Mouse (Mus musculus): Measurements from ENCODE around the gene Psmb11. TPM values are rescaled to one million over a fixed set of nuclear protein-coding genes. Genes with fewer than 3 reads are reported as not detected.
A peak's percentile ranks its signal among the peaks of the same experiment; 100 is the strongest.

Psmb11 gene
- polyA plus RNA-seq, 1 experiment = not detected

DNA sequence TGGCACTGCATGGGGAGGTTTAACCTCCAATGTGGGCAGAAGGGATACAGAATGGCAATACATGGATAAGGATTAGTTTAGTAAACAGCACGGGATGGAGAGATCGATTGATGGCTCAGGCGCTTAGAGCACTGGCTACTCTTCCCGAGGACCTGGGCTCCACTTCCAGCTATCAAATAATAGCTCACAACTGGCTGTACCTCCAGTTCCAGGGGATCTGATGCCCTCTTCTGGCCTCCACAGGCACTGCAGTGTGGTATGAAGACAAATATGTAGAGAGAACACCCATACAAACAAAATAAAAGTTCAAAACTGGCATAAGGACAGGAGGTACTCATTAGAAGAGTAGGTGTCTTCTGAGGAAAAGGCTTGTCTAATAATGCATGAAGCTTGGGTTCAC is 48.1 kb downstream of the Psmb11 start:
- Histone ChIP-seq H3K4me1 (ENCODE audit: control insufficient read depth, insufficient read depth, low read length) (peaks cover 5% of the 10 kb centered on the region; the same call in 1 of the 2 replicates), H3K36me3 (ENCODE audit: control insufficient read depth, insufficient read depth, low read length) (peaks cover 8% of the 10 kb centered on the region), H3K27me3 (replicated peaks; ENCODE audit: control insufficient read depth, insufficient read depth, low read length) (no peaks in the 10 kb centered on the region), H3K4me3 (ENCODE audit: insufficient read depth, low read depth, low read length) (no peak overlapping the region), H3K27ac (ENCODE audit: insufficient read depth, low read depth, low read length) (no peak overlapping the region)
- DNase-seq = peak; percentile 71
- 72% methylated on average over 4 of the region's 4 CpGs for WGBS
- TF ChIP-seq POLR2A (IDR thresholded peaks at IDR 0.05; ENCODE audit: low read depth, low read length) = no peak
- TF ChIP-seq CTCF (conservative IDR thresholded peaks at IDR 0.05; ENCODE audit: insufficient read depth, insufficient read length, low read depth, low read length) = peak; percentile 75

DNA sequence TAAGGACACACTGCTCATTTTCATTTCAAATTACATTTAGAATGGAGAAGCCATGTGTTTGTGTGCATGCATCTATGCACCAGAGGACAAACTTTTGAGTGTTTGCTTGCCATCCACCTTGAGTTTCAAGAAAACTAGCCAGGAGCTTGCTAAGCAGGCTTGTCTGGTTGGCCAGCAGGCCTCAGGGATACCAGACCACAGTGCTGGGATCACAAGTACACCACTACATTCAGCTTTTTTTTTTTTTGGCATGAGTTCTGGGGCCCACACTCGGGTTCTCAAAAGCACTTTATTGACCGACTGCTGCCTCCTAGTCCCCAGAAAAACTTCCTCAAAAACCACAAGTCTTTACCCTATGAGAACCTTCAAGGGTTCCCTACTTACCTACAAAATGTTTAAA is 53.1 kb downstream of the Psmb11 start:
- Histone ChIP-seq H3K4me3 (ENCODE audit: insufficient read depth, low read depth, low read length) (no peak overlapping the region), H3K4me1 (ENCODE audit: control insufficient read depth, insufficient read depth, low read length) (peaks cover 13% of the 10 kb centered on the region; the same call in 1 of the 2 replicates), H3K36me3 (ENCODE audit: control insufficient read depth, insufficient read depth, low read length) (no peaks in the 10 kb centered on the region; the same call in 1 of the 2 replicates), H3K27ac (ENCODE audit: insufficient read depth, low read depth, low read length) (no peak overlapping the region), H3K27me3 (replicated peaks; ENCODE audit: control insufficient read depth, insufficient read depth, low read length) (no peaks in the 10 kb centered on the region)
- whole genome bisulfite sequencing = 53% methylated on average over 2 of the region's 2 CpGs
- DNase-seq = peak; percentile 26
- TF ChIP-seq CTCF (conservative IDR thresholded peaks at IDR 0.05; ENCODE audit: insufficient read depth, insufficient read length, low read depth, low read length) (no peak), POLR2A (IDR thresholded peaks at IDR 0.05; ENCODE audit: low read depth, low read length) (no peak)

DNA sequence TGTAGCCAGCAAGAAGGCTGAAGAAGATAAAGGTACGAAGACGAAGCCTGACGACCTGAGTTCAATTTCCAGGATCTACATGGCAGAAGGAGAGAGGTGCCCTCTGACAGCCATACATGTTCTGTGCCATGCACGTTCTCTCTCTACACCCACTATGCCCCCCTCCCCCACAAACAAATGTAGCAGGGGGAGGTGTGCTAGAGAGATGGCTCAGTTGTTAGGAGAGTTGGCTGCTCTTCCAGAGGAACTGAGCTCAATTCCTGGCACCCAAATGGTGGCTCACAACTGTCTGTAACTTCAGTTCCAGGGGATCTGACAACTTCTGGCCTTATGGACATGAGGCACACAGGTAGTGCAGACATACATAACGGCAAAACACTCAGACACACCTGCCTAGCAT is 55.1 kb downstream of the Psmb11 start:
- Histone ChIP-seq H3K4me3 (ENCODE audit: insufficient read depth, low read depth, low read length) (no peak overlapping the region), H3K4me1 (ENCODE audit: control insufficient read depth, insufficient read depth, low read length) (peaks cover 12% of the 10 kb centered on the region; the same call in 1 of the 2 replicates), H3K27me3 (replicated peaks; ENCODE audit: control insufficient read depth, insufficient read depth, low read length) (no peaks in the 10 kb centered on the region), H3K27ac (ENCODE audit: insufficient read depth, low read depth, low read length) (no peak overlapping the region), H3K36me3 (ENCODE audit: control insufficient read depth, insufficient read depth, low read length) (no peaks in the 10 kb centered on the region; the same call in 1 of the 2 replicates)
- WGBS = 87% methylated on average over 5 of the region's 5 CpGs
- no peak for DNase-seq
- TF ChIP-seq POLR2A (IDR thresholded peaks at IDR 0.05; ENCODE audit: low read depth, low read length) = no peak

DNA sequence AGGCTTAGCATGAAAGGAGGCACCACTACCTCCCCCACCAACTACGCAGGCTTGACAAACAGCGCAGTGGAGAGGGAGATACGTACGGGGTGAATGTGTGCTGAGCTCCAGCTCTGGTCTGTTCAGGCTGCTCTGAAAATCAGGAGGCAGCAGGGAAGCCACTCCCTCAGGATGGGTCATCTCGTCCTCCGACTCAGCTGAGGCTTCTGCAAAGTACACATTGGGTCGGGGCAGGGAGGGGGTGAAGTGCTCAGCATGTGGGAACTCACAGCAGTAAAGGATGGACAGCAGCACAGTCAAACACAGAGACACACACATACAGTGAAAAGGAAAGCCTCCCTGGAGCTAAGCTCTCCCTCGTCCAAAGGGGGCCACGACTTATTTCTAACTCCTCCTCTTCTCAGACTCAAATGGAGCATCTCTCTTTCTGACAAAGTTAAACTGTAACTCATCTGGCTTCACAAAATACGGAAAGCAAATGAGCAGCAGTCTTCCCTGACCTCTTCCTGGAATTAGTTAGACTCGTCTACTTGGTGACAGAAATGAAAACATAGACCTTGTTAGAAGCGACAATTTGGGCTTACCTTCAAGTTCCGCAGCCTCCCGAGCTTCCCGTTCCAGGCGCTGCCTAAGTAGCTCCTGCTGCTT is 57.5 kb downstream of the Psmb11 start:
- DNase-seq = peak; percentile 74
- TF ChIP-seq CTCF (conservative IDR thresholded peaks at IDR 0.05; ENCODE audit: insufficient read depth, insufficient read length, low read depth, low read length) = no peak
- TF ChIP-seq POLR2A (IDR thresholded peaks at IDR 0.05; ENCODE audit: low read depth, low read length) = no peak
- H3K36me3 ChIP-seq (ENCODE audit: control insufficient read depth, insufficient read depth, low read length) = no peaks in the 10 kb centered on the region; the same call in 1 of the 2 replicates
- H3K27ac ChIP-seq (ENCODE audit: insufficient read depth, low read depth, low read length) = no peak overlapping the region
- 0 out of 2 replicates have a peak, but pooled peaks cover 10% of the 10 kb centered on the region for H3K4me1 ChIP-seq (ENCODE audit: control insufficient read depth, insufficient read depth, low read length)
- WGBS = 53% methylated on average over 16 of the region's 16 CpGs
- no peak overlapping the region for H3K4me3 ChIP-seq (ENCODE audit: insufficient read depth, low read depth, low read length)
- no peaks in the 10 kb centered on the region for H3K27me3 ChIP-seq (replicated peaks; ENCODE audit: control insufficient read depth, insufficient read depth, low read length)

Other genes with a start within 250 kb of the Psmb11 start
- 454 and 464 TPM in 2 replicates for gene Slc7a7, start 203.7 kb upstream of the Psmb11 start, polyA plus RNA-seq (2012; rRNA removed)
- gene Mrpl52, start 194.5 kb upstream of the Psmb11 start, polyA plus RNA-seq (2012; rRNA removed) = 366 and 425 TPM in 2 replicates
- gene Mmp14, start 189.8 kb upstream of the Psmb11 start, polyA plus RNA-seq (2012; rRNA removed) = 37.2 and 42.1 TPM in 2 replicates
- gene Lrp10, start 157.3 kb upstream of the Psmb11 start, polyA plus RNA-seq (2012; rRNA removed) = 168 and 211 TPM in 2 replicates
- gene Rem2, start 145.3 kb upstream of the Psmb11 start, polyA plus RNA-seq (2012; rRNA removed) = 0.23 and 0.30 TPM in 2 replicates
- gene Prmt5, start 103.9 kb upstream of the Psmb11 start, polyA plus RNA-seq (2012; rRNA removed) = 30.9 and 33.0 TPM in 2 replicates
- gene Haus4, start 66.8 kb upstream of the Psmb11 start, polyA plus RNA-seq (2012; rRNA removed) = 9.6 and 10.0 TPM in 2 replicates
- gene Ajuba, start 43.9 kb upstream of the Psmb11 start, polyA plus RNA-seq (2012; rRNA removed) = 32.4 and 33.9 TPM in 2 replicates
- 6.5 and 8.1 TPM in 2 replicates for gene 4931414P19Rik, start 15.4 kb upstream of the Psmb11 start, polyA plus RNA-seq (2012; rRNA removed)
- 244 and 276 TPM in 2 replicates for gene Psmb5, start 3.4 kb upstream of the Psmb11 start, polyA plus RNA-seq (2012; rRNA removed)
- not detected in 2 replicates for gene Gm17606, start 19.5 kb downstream of the Psmb11 start, polyA plus RNA-seq (2012; rRNA removed)
- gene Cdh24, start 19.9 kb downstream of the Psmb11 start, polyA plus RNA-seq (2012; rRNA removed) = 1.2 and 1.5 TPM in 2 replicates
- 54.0 and 57.5 TPM in 2 replicates for gene 1700123O20Rik, start 64.8 kb downstream of the Psmb11 start, polyA plus RNA-seq (2012; rRNA removed)
- 79.2 and 79.4 TPM in 2 replicates for gene Acin1, start 65.5 kb downstream of the Psmb11 start, polyA plus RNA-seq (2012; rRNA removed)
- 0.16 and 0.20 TPM in 2 replicates for gene Gm29776, start 77.4 kb downstream of the Psmb11 start, polyA plus RNA-seq (2012; rRNA removed)
- 0.20 and 0.30 TPM in 2 replicates for gene Cebpe, start 90.7 kb downstream of the Psmb11 start, polyA plus RNA-seq (2012; rRNA removed)
- gene Slc7a8, start 160.5 kb downstream of the Psmb11 start, polyA plus RNA-seq (2012; rRNA removed) = 333 and 352 TPM in 2 replicates
- 7.4 and 7.6 TPM in 2 replicates for gene Rnf212b, start 192.7 kb downstream of the Psmb11 start, polyA plus RNA-seq (2012; rRNA removed)
- 9.2 and 9.6 TPM in 2 replicates for gene Homez, start 249.5 kb downstream of the Psmb11 start, polyA plus RNA-seq (2012; rRNA removed)